Mouse (Mus musculus): Measurements from ENCODE around the gene Rab10. TPM values are rescaled to one million over a fixed set of nuclear protein-coding genes. Genes with fewer than 3 reads are reported as not detected.

Gene Rab10
- polyA plus RNA-seq, 1 experiment from 2014 or later, result 140 TPM

DNA sequence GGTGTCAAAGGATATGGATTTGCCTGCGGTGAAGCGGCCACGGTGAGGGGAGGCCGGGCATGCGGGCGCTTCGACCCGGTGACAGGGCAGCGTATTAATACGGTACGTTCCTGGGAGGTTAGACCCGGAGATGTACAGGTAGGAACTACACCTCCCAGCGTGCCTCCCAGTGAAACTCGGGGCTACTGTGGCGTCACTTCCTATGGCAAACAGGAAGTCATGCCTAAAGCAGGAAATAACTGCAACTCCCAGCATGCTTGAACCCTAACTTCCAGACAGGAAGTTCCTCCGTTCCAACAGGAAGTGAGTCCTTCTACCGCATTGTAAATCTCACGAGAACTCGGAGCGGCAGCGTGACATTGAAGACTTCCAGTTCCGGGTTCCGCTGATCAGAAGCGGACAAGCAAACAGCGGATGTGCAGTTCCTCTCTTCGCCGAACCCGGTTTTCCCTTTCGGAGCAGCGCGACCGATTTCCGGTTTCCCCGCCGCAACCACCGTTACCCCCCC, 74.6 kb downstream of the Rab10 start:
- Histone ChIP-seq H3K9ac (replicated peaks) (peak overlapping the region; percentile 28; the same call in 1 of the 2 replicates), H3K4me3 (peak overlapping the region; percentile 55), H3K36me3 (peaks cover 32% of the 10 kb centered on the region), H3K9me3 (0 out of 2 replicates have a peak, but pooled peaks cover 3% of the 10 kb centered on the region), H3K27ac (replicated peaks) (peak overlapping the region; percentile 79), H3K27me3 (no peaks in the 10 kb centered on the region), H3K4me2 (replicated peaks) (peak overlapping the region; percentile 54), H3K4me1 (no peaks in the 10 kb centered on the region)
- ATAC-seq (ENCODE audit: low FRiP score, low read depth), result peak; percentile 81
- WGBS, result 28% methylated on average over 36 of the region's 36 CpGs

DNA sequence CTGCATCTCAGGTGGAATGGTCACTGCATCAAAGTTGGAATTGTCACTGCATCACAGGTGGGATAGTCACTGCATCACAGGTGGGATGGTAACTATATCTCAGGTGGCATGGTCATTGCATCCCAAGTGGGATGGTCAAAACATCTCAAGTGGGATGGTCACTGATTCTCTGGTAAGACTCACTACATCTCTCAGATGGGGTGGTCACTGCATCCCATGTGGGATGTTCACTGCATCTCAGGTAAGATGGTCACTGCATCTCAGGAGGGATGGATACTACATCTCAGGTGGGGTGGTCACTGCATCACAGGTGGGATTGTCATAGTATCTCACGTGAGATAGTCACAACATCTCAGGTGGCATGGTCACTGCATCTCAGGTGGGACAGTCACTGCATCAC, 75.7 kb downstream of the Rab10 start:
- Histone ChIP-seq H3K4me2 (replicated peaks) (no peak overlapping the region), H3K9ac (replicated peaks) (no peak overlapping the region), H3K9me3 (0 out of 2 replicates have a peak, but pooled peaks cover 3% of the 10 kb centered on the region), H3K36me3 (peaks cover 22% of the 10 kb centered on the region), H3K4me1 (no peaks in the 10 kb centered on the region), H3K4me3 (no peak overlapping the region), H3K27me3 (no peaks in the 10 kb centered on the region), H3K27ac (replicated peaks) (no peak overlapping the region)
- 90% methylated on average over 1 of the region's 1 CpGs for WGBS
- ATAC-seq (ENCODE audit: low FRiP score, low read depth), result no peak

DNA sequence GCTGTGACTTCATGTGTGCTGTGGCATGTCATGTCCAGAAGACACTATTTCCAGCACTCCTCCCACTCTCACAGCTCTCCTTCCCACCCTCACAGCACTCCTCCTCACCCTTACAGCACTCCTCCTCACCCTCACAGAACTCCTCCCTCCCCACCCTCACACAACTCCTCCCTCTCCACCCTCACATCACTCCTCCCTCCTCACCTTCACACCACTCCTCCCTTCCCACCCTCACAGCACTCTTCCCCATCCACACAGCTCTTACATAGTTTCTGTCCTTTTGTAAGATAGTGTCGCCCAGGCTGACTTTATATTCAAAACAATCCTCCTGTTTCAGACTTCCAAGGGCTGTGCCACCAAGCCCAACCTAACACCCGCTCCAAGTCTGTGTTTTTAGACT, 86.4 kb downstream of the Rab10 start:
- no peak overlapping the region for H3K4me3 ChIP-seq
- no peaks in the 10 kb centered on the region for H3K36me3 ChIP-seq
- no peak overlapping the region for H3K4me2 ChIP-seq (replicated peaks)
- no peak overlapping the region for H3K27ac ChIP-seq (replicated peaks)
- H3K4me1 ChIP-seq, result no peaks in the 10 kb centered on the region
- WGBS, result 74% methylated on average over 2 of the region's 2 CpGs
- no peaks in the 10 kb centered on the region for H3K27me3 ChIP-seq
- H3K9ac ChIP-seq (replicated peaks), result no peak overlapping the region
- no peak for ATAC-seq (ENCODE audit: low FRiP score, low read depth)
- H3K9me3 ChIP-seq, result 0 out of 2 replicates have a peak, but pooled peaks cover 3% of the 10 kb centered on the region

DNA sequence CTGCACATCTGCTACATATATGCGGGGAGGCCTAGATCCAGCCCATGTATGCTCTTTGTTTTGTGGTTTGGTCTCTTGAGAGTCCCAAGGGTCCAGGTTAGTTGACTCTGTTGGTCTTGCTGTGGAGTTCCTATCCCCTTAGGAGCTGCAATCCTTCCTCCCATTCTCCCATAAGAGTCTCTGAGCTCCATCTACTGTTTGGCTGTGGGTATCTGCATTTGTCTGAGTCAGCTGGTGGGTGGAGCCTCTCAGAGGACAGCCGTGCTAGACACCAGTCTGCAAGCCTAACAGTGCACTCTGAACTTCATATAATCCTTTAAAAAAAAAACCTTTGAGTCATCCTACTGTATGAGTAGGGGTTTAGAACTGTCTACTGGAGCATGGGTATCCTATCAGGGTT, 99.6 kb downstream of the Rab10 start:
- Histone ChIP-seq H3K4me3 (no peak overlapping the region), H3K27me3 (no peaks in the 10 kb centered on the region), H3K4me2 (replicated peaks) (no peak overlapping the region), H3K4me1 (no peaks in the 10 kb centered on the region), H3K36me3 (no peaks in the 10 kb centered on the region), H3K9me3 (0 out of 2 replicates have a peak, but pooled peaks cover 3% of the 10 kb centered on the region), H3K9ac (replicated peaks) (no peak overlapping the region), H3K27ac (replicated peaks) (no peak overlapping the region)
- no peak for ATAC-seq (ENCODE audit: low FRiP score, low read depth)
- 71% methylated on average over 2 of the region's 2 CpGs for WGBS

DNA sequence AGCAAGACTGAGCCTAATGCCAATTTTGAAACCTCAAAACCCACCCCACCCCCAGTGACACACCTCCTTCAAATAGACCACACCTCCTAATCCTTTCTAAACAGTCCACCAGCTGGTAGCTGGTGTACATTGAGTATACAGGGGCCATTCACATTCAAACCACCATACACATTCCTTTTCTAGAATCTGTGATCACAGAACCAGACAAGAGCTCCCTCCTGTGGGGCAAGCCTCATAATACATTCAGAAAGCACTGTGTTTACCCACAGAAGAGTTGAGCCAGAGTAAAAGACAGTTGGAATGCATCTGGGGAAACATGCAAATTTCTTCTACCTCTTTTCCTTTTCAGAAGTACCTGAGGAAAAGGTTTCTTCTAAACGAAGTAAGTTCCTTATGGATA, 100.6 kb downstream of the Rab10 start:
- H3K9ac ChIP-seq (replicated peaks), result no peak overlapping the region
- H3K4me2 ChIP-seq (replicated peaks), result no peak overlapping the region
- WGBS, result 62% methylated on average over 1 of the region's 1 CpGs
- H3K27me3 ChIP-seq, result no peaks in the 10 kb centered on the region
- 0 out of 2 replicates have a peak, but pooled peaks cover 3% of the 10 kb centered on the region for H3K9me3 ChIP-seq
- H3K4me3 ChIP-seq, result no peak overlapping the region
- no peaks in the 10 kb centered on the region for H3K36me3 ChIP-seq
- no peak overlapping the region for H3K27ac ChIP-seq (replicated peaks)
- H3K4me1 ChIP-seq, result no peaks in the 10 kb centered on the region
- ATAC-seq (ENCODE audit: low FRiP score, low read depth), result no peak

Other genes starting within 250 kb of the Rab10 start
- 58.2 TPM in 2 replicates for gene Kif3c, start 55.2 kb upstream of the Rab10 start, polyA plus RNA-seq (2016; fragmentation: Nextera tagmentation; extraction: Ambion mirVana)
- 18.2 and 18.5 TPM in 2 replicates for gene Asxl2, start 116.9 kb upstream of the Rab10 start, polyA plus RNA-seq (2016; fragmentation: Nextera tagmentation; extraction: Ambion mirVana)